ENCODE assay signal across 8 mouse cellular contexts in genomic region chr8:126789076-126789475, GRCm38 (mm10).
DNase-seq lines count a peak whose midpoint lies in the region; ATAC-seq lines count a peak whose summit lies in the region.
"Had no signal": no experiment of that assay in that cellular context is flagged by ENCODE, and none has a peak within 500 bp of the region (broad histone marks: within the 10 kb centered on the region; RNA-seq: fewer than 3 reads in every experiment).

No protein-coding gene starts in this region.

- peak overlapping the region; percentile 45; the same call in 1 of the 2 replicates for H3K27ac ChIP-seq in hindbrain, embryonic 15.5 days (replicated peaks)
- no peak overlapping the region; the same call in 1 of the 2 replicates for H3K27ac ChIP-seq in hindbrain, embryonic 12.5 days
- H3K27ac ChIP-seq in embryonic facial prominence, embryonic 11.5 days (replicated peaks; ENCODE audit: low read depth, low read length) = 0 out of 2 replicates have a peak overlapping the region, but pooled peaks have one; percentile 49
- H3K27ac ChIP-seq in midbrain, embryonic 15.5 days = no peak overlapping the region
- H3K27ac ChIP-seq: liver, embryonic 13.5 days had no signal

- no peaks in the 10 kb centered on the region for H3K36me3 ChIP-seq in hindbrain, embryonic 15.5 days
- H3K36me3 ChIP-seq in hindbrain, embryonic 12.5 days = no peaks in the 10 kb centered on the region
- no peaks in the 10 kb centered on the region for H3K36me3 ChIP-seq in embryonic facial prominence, embryonic 11.5 days (replicated peaks; ENCODE audit: control insufficient read depth, insufficient read depth, low read depth, low read length)
- H3K36me3 ChIP-seq in midbrain, embryonic 15.5 days (replicated peaks) = no peaks in the 10 kb centered on the region
- H3K36me3 ChIP-seq: liver, embryonic 13.5 days had no signal

- H3K4me2 ChIP-seq in hindbrain, embryonic 15.5 days = no peak overlapping the region
- H3K4me2 ChIP-seq in hindbrain, embryonic 12.5 days (replicated peaks) = no peak overlapping the region
- no peak overlapping the region for H3K4me2 ChIP-seq in embryonic facial prominence, embryonic 11.5 days (ENCODE audit: low read depth, low read length)
- no peak overlapping the region for H3K4me2 ChIP-seq in midbrain, embryonic 15.5 days
- H3K4me2 ChIP-seq: liver, embryonic 13.5 days had no signal

- WGBS in hindbrain, embryonic 15.5 days = 70% methylated on average over 4 of the region's 4 CpGs
- 69% methylated on average over 4 of the region's 4 CpGs for WGBS in hindbrain, embryonic 12.5 days
- WGBS in embryonic facial prominence, embryonic 11.5 days = 60% methylated on average over 4 of the region's 4 CpGs
- 75% methylated on average over 4 of the region's 4 CpGs for WGBS in midbrain, embryonic 15.5 days

- no peaks in the 10 kb centered on the region for H3K27me3 ChIP-seq in hindbrain, embryonic 15.5 days
- no peaks in the 10 kb centered on the region for H3K27me3 ChIP-seq in hindbrain, embryonic 12.5 days
- no peaks in the 10 kb centered on the region for H3K27me3 ChIP-seq in embryonic facial prominence, embryonic 11.5 days (ENCODE audit: control insufficient read depth, insufficient read depth, low read length)
- H3K27me3 ChIP-seq in midbrain, embryonic 15.5 days (replicated peaks) = no peaks in the 10 kb centered on the region
- H3K27me3 ChIP-seq: liver, embryonic 13.5 days had no signal

- ATAC-seq in hindbrain, embryonic 15.5 days (ENCODE audit: low FRiP score, low read depth) = no peak
- ATAC-seq in hindbrain, embryonic 12.5 days (ENCODE audit: low FRiP score) = no peak
- no peak for ATAC-seq in embryonic facial prominence, embryonic 11.5 days (replicated peaks; ENCODE audit: insufficient number of reproducible peaks, low FRiP score, low TSS enrichment, low read depth)
- ATAC-seq in granulocyte monocyte progenitor cell, adult 5-6 weeks (replicated peaks; ENCODE audit: poor library complexity, severe bottlenecking) = peak; percentile 82
- no peak for ATAC-seq in midbrain, embryonic 15.5 days (replicated peaks)

- H3K9ac ChIP-seq in hindbrain, embryonic 15.5 days = no peak overlapping the region
- no peak overlapping the region for H3K9ac ChIP-seq in hindbrain, embryonic 12.5 days
- H3K9ac ChIP-seq in embryonic facial prominence, embryonic 11.5 days (replicated peaks; ENCODE audit: low read length) = no peak overlapping the region
- H3K9ac ChIP-seq in midbrain, embryonic 15.5 days = no peak overlapping the region
- H3K9ac ChIP-seq: liver, embryonic 13.5 days had no signal

- 0 out of 2 replicates have a peak, but pooled peaks cover 3% of the 10 kb centered on the region for H3K4me1 ChIP-seq in hindbrain, embryonic 15.5 days (replicated peaks)
- peaks cover 2% of the 10 kb centered on the region; the same call in 1 of the 2 replicates for H3K4me1 ChIP-seq in hindbrain, embryonic 12.5 days
- H3K4me1 ChIP-seq in embryonic facial prominence, embryonic 11.5 days (ENCODE audit: control insufficient read depth, insufficient read depth, low read length) = no peaks in the 10 kb centered on the region; the same call in 1 of the 2 replicates
- H3K4me1 ChIP-seq in midbrain, embryonic 15.5 days = no peaks in the 10 kb centered on the region

- H3K9me3 ChIP-seq in hindbrain, embryonic 15.5 days = no peaks in the 10 kb centered on the region
- H3K9me3 ChIP-seq in hindbrain, embryonic 12.5 days (replicated peaks) = 0 out of 2 replicates have a peak, but pooled peaks cover 6% of the 10 kb centered on the region
- H3K9me3 ChIP-seq in embryonic facial prominence, embryonic 11.5 days (replicated peaks; ENCODE audit: control insufficient read depth, low read length) = no peaks in the 10 kb centered on the region
- H3K9me3 ChIP-seq in midbrain, embryonic 15.5 days = no peaks in the 10 kb centered on the region
- H3K9me3 ChIP-seq: liver, embryonic 13.5 days had no signal

- no peak overlapping the region for H3K4me3 ChIP-seq in hindbrain, embryonic 15.5 days
- H3K4me3 ChIP-seq in hindbrain, embryonic 12.5 days = no peak overlapping the region
- no peak overlapping the region for H3K4me3 ChIP-seq in embryonic facial prominence, embryonic 11.5 days (ENCODE audit: low read depth, low read length)
- H3K4me3 ChIP-seq in midbrain, embryonic 15.5 days = no peak overlapping the region
- H3K4me3 ChIP-seq: liver, embryonic 13.5 days had no signal

- DNase-seq in embryonic facial prominence, embryonic 11.5 days (ENCODE audit: low spot score) = no peak
- peak; percentile 37 for DNase-seq in lung, postnatal 36 days
- no peak for DNase-seq in adrenal gland, adult (ENCODE audit: inconsistent age in 2 of 2, low spot score in 1 of 2)
- DNase-seq: liver, embryonic 13.5 days had no signal

Comparison
In these comparisons a context has a peak if more than half of its experiments do, and no peak if none do; other contexts are left out.
1. H3K27ac ChIP-seq: peak in hindbrain, embryonic 15.5 days (single experiment) and embryonic facial prominence, embryonic 11.5 days (single experiment); none in hindbrain, embryonic 12.5 days (single experiment) and midbrain, embryonic 15.5 days (single experiment).